In genomic region chr14:77421031-77421430, GRCm38 (mm10) we compare ENCODE assay signal across 25 mouse cellular contexts.
A peak's percentile ranks its signal among the peaks of the same experiment; 100 is the strongest.
DNase-seq lines count a peak whose midpoint lies in the region; TF ChIP-seq lines count a peak whose summit lies in the region.
"Had no signal": no experiment of that assay in that cellular context is flagged by ENCODE, and none has a peak within 500 bp of the region (broad histone marks: within the 10 kb centered on the region; RNA-seq: fewer than 3 reads in every experiment).

No protein-coding gene starts in this region.

- peak; percentile 22 to 50 for DNase-seq in cerebellum, adult 2 months
- DNase-seq in cerebellum, adult 11 months = no peak
- DNase-seq in gastrocnemius, adult 18-20 months (ENCODE audit: low spot score) = peak; percentile 13
- DNase-seq in gastrocnemius, postnatal 4 days (ENCODE audit: low spot score in 2 of 2) = no peak
- DNase-seq in kidney, postnatal 14 days = peak; percentile 3
- no peak for DNase-seq in kidney, adult 9 months
- DNase-seq in brain, adult 2 months (ENCODE audit: low read depth, low spot score) = peak; percentile 55
- DNase-seq in right cerebral cortex, postnatal 14 days = no peak
- DNase-seq: adrenal gland, postnatal 10 days; embryo, embryonic 11 days; gastrocnemius, postnatal 10 days; heart, postnatal 4 days; liver; lung, postnatal 36 days; right cerebral cortex, postnatal 4 days; thymus, postnatal 25 days had no signal

- TF ChIP-seq CTCF in cerebellum, adult 2 months (IDR thresholded peaks at IDR 0.05; ENCODE audit: borderline replicate concordance, insufficient read depth, low read depth, low read length) = no peak

- peaks cover 6% of the 10 kb centered on the region for H3K4me1 ChIP-seq in cerebellum, adult 2 months (ENCODE audit: control insufficient read depth, insufficient read depth, low read length)
- H3K4me1 ChIP-seq: kidney, embryonic 15.5 days; limb, embryonic 10.5 days; liver, embryonic 15.5 days; lung, embryonic 15.5 days; stomach, embryonic 15.5 days had no signal

- 0 out of 2 replicates have a peak overlapping the region, but pooled peaks have one; percentile 27 for H3K27ac ChIP-seq in cerebellum, adult 2 months (ENCODE audit: insufficient read depth, low read length)
- H3K27ac ChIP-seq: embryonic facial prominence, embryonic 13.5 days; kidney, embryonic 15.5 days; limb, embryonic 10.5 days; liver, embryonic 15.5 days; lung, embryonic 15.5 days; stomach, embryonic 15.5 days had no signal

- 39% methylated on average over 6 of the region's 6 CpGs for WGBS in cerebellum, adult 2 months

- H3K4me3 ChIP-seq in cerebellum, adult 2 months (replicated peaks; ENCODE audit: insufficient read depth, low read depth, low read length) = no peak overlapping the region
- H3K4me3 ChIP-seq: embryonic facial prominence, embryonic 13.5 days; erythroblast, embryonic 14.5 days; kidney, embryonic 15.5 days; limb, embryonic 10.5 days; liver, embryonic 15.5 days; lung, embryonic 15.5 days; megakaryocyte, embryonic 14.5 days; stomach, embryonic 15.5 days had no signal

- TF ChIP-seq POLR2A in cerebellum, adult 2 months (IDR thresholded peaks at IDR 0.05; ENCODE audit: borderline replicate concordance, insufficient read depth, low read length) = no peak

- no peaks in the 10 kb centered on the region for H3K27me3 ChIP-seq in cerebellum, adult 2 months (ENCODE audit: control insufficient read depth, insufficient read depth, low read length)
- H3K27me3 ChIP-seq: embryonic facial prominence, embryonic 13.5 days; kidney, embryonic 15.5 days; liver, embryonic 15.5 days; lung, embryonic 15.5 days; megakaryocyte, embryonic 14.5 days; Patski; stomach, embryonic 15.5 days had no signal

Comparison
In these comparisons a context has a peak if more than half of its experiments do, and no peak if none do; other contexts are left out.
1. DNase-seq: peak in cerebellum, adult 2 months (2 of 2), gastrocnemius, adult 18-20 months (single experiment), kidney, postnatal 14 days (single experiment) and brain, adult 2 months (single experiment); none in cerebellum, adult 11 months (single experiment), gastrocnemius, postnatal 4 days (0 of 2), kidney, adult 9 months (single experiment) and right cerebral cortex, postnatal 14 days (single experiment).